Mouse (Mus musculus): ENCODE measurements around the gene Espn.

DNA sequence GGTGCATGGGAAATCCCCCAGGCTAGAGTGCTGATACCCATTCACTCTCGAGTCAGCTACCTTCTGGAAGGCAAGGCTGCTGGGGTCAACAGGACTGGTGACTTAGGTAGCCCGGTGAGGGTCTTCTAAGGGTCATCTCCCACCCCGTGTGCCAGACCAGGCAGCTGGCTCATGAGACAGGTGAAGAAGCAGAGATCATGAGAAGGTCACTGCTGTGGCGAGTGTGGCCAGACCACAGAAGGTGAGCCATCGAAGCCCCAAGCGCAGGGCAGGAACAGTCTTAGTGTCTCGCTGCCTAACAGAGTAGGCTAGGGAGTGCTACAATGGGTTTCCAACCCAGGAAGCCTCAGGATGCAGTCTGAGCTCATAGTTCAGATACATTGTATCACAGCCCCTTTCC is 67.6 kb downstream of the Espn start:
- TF ChIP-seq CTCF (IDR thresholded peaks at IDR 0.05) (no peak), POLR2A (IDR thresholded peaks at IDR 0.05; ENCODE audit: insufficient read depth, low read depth, low read length) (no peak), EP300 (IDR thresholded peaks at IDR 0.05; ENCODE audit: insufficient read depth, low read depth, low read length) (no peak)

Data from heart, adult 2 months (tissue).